Mouse (Mus musculus): ENCODE measurements at regions not wholly inside any gene's neighbourhood (a gene's known extent, or its start where the extent isn't known, plus 50 kb on each side); places are given as distances from the start of the nearest gene placed in this dataset.

DNA sequence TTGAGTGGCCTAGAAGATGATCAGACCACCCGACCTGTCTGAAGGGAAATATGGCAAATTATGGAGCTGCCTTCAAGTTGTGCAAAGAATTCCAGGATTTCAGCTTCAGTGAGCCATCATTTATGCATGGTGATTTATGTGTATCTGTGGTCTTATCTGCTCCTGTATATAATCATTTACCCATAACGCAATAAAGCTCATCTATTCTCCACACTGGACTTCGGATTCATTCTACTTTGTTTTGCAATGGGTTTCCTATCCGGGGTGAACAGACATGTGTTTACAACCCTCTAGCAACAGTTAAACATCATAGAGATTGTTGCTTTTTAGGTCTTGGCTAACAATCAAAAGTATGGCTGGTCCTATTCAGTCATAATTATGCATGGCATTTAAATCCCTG lies 145.1 kb downstream of the Pcdh10 start:
- DNase-seq (ENCODE audit: low read depth, low spot score) = no peak

DNA sequence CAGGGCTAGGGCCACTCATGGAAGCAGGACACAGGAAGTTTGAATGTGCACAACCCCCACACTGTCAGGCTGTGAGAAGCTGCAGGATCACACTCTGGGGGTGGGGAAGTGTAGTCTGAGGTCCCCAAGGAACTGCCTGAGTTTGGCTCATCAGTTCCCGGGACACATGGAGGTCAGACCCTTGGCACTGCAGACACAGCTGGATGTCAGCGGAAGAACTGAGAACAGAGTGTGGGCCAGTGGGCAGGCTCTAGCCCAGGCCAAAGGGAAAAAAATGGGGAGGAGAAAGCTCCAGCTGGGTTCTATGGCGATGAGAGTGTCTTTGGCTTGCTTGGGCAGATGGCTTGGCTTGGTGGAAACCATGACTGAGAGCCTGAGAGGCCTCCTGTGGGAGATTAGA lies 168.9 kb downstream of the Pcdh10 start:
- DNase-seq (ENCODE audit: low read depth, low spot score) = no peak

DNA sequence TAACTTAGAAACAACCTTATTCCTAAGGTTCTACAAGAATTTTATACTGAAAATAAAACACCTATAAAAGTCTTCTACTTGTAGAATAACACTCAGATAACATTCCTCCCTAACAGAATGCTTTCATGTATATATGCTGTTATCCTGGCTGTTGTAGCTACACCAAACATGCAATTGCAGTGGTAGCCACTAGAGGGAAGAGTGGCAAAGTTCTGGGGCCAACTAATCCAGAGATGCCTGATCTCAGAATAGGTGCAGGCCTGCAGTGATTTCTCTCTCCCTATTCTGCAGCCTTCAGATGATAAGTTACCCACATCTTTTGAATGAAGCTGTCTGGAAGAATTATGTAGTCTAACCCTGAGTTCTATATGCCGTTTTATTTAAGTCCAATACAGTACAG lies 177.5 kb downstream of the Pcdh10 start:
- peak; percentile 11 for DNase-seq (ENCODE audit: low read depth, low spot score)

DNA sequence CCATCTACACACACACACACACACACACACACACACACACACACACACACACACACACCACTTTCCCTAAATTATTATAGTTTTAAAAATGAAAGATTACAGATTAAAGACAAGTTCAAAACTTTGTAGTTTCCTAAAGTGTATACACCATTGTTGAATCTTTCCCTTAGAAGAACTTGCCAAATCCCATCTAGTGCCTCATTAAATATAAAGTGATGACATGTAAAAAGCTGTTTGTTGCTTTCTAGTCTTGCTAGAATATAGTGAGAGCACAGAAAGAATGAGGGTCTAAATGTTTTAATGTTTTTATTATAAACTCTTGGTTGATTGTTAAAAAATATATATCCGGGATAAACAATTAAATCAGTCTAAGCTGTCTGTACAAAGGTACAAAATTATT lies 194.8 kb downstream of the Pcdh10 start:
- DNase-seq (ENCODE audit: low read depth, low spot score) = no peak

DNA sequence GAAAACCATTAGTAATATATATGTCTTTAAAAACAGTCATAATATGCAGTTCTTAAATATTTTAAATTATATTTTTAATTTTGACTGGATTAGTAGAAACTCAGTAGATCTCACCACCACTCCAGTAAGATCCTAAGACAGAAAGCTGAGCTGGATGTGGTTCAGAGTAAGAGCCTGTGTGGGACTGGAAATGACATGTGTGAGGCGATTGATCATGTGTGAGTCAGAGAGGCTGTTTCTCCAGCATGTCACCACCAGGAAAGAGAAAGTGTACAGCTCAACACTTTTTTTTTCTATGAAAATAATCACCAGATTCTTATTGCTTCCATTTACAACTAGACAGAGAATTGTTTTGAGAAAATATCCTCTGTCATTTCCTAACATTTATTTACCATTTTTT lies 198.8 kb downstream of the Pcdh10 start:
- no peak for DNase-seq (ENCODE audit: low read depth, low spot score)

DNA sequence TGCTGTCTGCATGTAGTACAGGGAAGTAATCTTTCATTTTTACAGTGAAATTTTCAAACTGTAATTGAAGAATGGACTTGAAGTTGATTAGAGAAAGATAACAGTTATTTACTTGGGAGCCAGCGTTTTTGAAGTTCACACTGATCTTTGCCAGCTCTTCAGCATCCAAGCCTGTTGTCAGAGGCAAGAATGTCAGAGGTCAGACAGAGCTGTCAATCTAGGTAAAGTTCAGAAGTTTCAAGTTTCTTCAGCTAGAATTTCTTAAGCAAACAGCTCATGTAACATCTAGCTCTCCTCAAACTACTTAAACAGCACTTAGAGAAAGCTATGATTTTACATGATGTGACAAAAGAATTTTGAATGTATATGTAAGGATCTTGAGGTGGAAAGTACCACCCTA lies 215.4 kb downstream of the Pcdh10 start:
- no peak for DNase-seq (ENCODE audit: low read depth, low spot score)

DNA sequence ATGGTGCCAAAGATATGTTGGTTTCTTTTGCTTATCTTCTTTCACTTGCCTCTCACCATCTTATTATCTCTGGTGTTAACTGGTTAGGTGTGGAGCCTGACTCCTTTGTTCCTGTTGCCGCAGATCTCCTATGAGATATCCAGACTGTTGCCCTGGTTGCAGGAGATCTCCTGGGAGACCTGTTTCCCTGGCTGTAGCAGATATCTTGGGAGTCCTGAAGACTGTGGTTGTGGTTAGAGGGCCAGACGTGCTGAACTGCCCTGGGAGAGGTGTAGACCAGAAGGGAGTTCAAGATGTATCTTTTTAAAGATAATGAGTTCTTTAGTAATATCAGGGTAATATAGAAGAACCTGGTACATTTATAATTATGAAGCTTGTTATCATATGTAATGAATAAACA lies 224.1 kb downstream of the Pcdh10 start:
- no peak for DNase-seq (ENCODE audit: low read depth, low spot score)

DNA sequence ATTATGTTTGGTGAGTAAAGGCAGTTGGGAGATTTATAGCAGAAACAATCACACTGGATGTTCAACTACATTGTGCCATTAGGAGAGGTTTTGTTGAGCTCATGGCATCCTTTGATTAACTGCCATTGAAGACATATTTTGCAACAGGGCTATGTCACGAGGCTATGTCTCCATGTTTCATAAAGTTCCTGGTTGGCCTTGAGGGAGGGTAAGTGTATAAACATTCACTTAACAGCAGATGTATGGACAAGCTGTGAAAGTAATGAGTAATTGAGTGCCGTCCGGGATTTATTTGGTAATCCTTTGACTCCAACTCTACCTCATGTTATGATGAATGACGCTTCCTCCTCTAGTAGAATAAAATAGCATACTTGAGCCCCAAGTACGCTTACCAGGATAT lies 225.0 kb downstream of the Pcdh10 start:
- DNase-seq (ENCODE audit: low read depth, low spot score) = no peak

DNA sequence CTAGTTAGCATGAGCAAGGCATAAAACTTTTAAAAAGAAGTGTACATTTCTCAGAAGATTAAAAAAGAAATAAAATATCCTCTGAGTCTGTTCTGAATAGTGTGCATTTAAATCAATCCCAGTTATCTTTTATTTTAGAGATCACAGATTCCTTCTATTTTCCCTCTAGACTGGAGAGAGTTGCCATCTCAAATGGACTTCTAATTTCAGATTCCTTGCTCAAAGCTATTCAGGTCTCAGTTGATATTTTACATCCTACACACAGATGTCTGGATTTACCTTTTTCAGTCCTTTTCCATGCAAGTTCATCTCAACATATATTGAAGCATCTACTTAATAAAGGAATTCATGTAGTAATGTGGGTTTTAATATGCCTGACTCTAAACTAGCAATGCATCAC lies 242.5 kb downstream of the Pcdh10 start:
- no peak for DNase-seq (ENCODE audit: low read depth, low spot score)

DNA sequence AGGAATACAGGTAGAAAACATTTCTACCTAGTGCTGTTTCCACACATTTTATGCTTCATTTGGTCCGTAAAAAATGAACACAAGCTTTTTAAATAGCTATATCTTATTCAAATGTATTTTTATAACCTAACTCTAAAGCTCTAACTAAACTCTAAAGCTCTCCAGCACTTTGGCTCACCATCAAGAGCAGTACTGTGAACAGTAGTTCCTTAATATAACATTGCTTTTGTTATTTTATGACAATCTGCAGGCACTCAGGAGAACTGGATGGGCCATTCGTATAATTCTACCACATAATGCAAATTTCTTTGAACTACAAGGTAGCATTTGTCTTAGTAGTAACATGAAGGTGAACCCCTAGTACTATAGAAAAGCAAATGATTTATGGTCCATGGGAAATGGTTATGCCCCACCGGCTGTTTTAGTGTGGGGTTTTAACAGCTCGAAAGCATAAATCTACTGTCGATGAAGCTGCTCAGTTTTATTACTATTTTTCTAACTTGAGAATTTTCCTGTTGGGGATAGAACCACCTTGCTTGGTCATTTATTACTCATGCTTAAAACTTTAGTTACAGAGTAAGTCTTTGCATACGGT lies 267.8 kb downstream of the Pcdh10 start:
- no peak for DNase-seq (ENCODE audit: low read depth, low spot score)

DNA sequence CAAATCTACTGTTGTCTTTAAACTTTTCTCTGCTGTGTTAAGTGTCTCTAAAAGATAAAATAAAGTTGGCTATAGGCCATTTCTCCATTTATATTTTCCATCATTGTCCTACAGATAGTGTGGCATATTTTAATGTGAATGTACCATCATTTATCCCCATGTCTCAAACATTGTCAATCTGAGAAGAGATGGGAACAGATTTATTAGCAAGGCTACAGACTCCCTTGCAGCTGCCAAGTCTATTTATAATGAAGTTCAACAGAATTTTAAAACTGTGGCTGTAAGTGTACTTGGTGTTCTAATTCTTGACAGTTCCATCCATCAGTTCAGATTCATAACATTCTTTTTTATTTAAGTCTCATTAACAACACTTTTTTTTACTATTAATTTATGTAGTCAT lies 271.2 kb downstream of the Pcdh10 start:
- DNase-seq (ENCODE audit: low read depth, low spot score) = no peak

DNA sequence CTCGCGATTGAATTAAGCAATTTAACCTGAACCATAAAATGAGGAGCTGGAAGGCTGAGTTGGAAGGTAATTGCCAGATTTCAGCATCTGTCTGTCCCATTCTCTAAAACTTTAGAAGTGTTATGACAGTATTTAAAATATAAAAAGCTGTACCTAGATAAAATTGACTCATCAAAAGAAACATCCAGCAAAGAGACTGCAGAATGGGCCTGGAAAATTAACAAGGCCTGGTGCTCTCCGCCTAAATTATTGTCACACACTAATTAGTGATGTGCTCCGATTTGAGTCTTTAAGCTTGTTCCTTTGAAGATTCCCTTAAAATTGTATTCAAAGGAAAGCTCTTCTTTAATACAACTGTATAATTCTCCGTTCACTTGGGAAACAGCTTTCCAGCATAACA lies 278.8 kb downstream of the Pcdh10 start:
- no peak for DNase-seq (ENCODE audit: low read depth, low spot score)

DNA sequence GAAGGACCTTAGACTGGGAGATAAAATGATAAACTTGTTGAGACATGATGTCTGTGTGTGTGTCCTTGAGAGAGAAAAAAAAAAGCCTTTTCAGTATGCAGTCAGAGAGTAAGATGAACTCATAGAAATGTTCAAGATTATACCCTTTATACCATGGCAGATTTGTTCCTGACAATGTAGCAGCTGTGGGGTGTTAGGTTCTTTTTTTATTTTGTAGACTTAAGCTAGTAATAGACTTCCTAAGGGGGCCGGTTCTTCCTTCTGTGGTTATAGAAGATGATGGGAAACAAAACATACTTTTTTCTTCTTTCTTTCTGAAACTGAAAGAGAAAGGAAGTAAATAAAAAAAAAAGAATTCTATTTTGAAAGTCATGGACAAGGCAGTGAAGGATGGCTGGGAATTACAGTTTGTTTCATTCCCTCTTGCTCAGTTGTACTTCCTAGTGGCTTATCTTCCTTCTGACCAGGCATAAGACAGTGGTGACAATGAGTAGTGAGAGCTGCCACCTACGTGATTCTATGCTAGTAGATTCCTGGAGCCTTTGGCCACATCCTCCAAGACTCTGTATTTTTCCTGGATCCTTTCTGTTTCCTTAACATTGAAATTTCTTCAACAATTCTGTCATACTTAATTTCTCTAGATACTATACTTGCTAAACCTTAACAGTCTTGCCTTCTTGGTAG lies 280.0 kb downstream of the Pcdh10 start:
- DNase-seq (ENCODE audit: low read depth, low spot score) = no peak

DNA sequence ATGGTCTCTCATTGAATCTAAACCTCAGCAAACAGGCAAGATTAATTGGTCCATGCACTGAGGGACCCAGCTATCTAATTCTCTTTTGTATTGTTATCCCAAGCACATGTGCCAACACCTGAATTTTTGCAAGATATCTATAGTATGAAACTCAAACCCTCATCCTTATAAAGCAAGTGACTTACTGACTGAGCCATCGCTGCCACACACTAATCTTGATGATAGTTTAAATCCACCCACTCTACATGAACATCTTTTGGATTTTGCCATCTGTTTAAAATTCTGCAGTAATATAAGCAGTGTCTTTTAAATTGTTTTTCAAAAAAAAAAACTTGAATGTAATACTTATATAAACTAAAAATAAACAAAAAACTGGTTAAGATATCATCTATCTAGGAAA lies 280.9 kb downstream of the Pcdh10 start:
- no peak for DNase-seq (ENCODE audit: low read depth, low spot score)

DNA sequence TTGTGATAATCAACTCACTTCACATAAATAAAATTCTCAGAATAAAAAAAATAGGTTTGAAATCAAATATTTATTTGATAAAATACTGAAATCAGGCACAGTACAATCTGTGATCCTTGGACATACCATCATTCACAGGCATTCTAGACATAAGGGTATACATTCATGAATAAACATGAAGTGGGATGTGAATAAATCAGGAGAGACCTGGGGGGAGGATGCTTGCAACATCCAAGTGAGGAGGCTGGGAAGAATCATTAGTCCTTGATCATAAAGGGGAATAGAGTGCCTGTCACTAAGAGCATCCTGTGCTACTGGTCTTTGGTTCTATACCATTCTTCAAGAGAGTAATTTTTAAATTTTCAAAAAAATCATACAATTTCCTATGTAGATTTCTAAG lies 292.2 kb downstream of the Pcdh10 start:
- DNase-seq (ENCODE audit: low read depth, low spot score) = no peak

DNA sequence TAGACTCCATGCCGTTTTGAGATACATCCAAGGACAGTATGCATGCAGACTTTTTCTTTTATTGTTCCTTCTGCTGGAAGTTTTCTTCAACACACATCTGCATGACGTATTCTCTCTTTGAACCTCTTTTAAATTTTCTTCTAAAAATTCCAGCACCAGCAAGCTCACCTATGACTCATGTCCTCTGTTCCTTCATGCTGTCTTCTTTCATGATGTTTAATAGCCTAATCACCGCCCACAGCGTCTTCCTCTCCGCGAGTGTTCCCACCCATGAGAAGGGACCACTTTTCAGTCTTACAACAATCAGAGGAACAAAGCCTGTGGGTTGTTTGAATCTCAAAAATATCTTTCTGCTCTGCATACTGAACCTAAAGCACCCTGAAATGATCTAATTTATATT lies 299.5 kb downstream of the Pcdh10 start:
- DNase-seq (ENCODE audit: low read depth, low spot score) = no peak

DNA sequence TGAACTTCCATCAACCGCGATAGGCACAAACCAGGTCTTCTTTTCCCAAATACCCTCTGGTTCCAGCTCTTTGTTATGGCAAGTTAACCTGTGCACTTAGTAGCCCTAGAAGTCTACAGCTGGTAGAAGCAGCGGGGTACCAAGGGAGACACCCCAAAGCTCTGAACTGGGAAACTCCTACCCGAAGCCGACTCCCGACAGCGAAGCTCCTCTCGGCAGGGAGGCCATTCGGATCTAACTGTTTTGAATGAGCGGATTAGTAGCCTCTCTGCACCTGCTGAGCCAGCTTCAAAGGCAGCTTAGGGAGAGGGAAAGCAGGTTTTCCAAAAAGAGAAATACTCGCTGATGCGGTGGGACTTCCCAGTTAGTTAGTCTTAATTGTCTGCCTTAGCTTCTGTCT lies 303.2 kb downstream of the Pcdh10 start:
- peak; percentile 29 for DNase-seq (ENCODE audit: low read depth, low spot score)

DNA sequence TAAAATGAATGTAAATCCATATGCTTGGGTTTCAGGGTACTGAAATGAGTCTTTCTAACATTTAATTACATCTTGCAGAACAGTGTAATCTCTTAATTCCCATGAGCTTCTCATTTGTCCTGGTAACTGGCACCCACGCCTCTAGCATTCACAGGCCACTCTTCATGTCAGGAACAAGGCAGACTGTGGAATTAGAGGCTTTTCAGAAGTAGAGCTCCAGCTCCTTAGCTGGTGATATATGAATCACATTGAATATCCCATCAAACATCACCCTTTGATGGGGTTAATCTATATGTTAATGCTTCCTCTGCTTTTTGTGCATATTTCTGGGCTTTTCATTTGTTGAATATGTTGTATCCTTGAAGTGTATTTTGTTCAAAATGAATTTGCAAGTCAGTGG lies 329.7 kb downstream of the Pcdh10 start:
- no peak for DNase-seq (ENCODE audit: low read depth, low spot score)
